Mouse (Mus musculus): ENCODE measurements around the gene Spty2d1.
"Not testable (repeated sequence)": the region's sequence is repeated elsewhere in the genome, so short reads cannot be mapped to it uniquely, and the experiment has no call there.

The Spty2d1 gene

DNA sequence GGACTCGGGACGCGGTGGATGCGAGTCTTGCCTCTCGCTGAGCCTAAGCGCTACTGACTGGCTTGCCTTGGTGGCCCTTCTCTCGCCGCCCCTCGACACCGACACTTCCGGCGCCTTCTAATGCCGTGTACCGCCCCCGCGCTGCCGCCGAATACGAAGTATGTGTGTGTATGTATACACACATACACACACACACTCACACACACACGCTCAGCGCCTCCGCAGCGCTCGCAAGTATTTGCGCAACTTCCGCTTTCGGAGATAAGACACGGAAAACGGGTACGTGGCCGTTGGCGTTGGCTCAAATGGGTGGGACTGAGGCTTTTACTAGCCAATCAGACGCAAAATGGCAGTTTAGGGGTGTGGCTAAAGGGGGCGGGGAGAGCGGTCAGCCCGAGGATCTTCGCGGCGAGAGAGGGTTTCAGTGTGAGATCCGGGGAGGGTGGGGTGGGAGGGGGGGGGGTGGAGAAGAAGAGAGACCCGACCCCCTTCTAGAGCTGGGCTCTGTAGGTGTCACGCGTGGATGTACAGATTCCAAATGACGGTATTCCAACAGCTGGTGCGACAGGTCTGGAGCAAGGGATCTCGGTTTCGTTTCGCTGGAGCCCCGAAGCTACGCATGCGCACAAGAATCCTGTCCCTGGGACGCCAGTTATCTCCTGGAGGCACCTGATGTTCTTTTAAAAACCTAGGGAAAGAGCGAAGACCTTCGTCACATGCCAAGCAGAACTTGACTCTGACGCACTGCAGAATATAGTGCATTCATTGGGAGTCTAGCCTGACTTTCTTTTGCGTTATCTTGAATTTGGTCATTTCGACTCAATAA is at the start of gene Spty2d1:
Spty2d1 (minus strand) TSS at position 244 of the 826 bp plus-strand sequence.
- in situ Hi-C loops (cut with MboI; ENCODE audit: unreplicated experiment in 2 of 2), result loop anchor here in 1 of 2 experiments (5.0 kb wide), 1 partner anchor 211 kb away; the partner anchor contains the start of genes Gtf2h1 and Hps5

DNA sequence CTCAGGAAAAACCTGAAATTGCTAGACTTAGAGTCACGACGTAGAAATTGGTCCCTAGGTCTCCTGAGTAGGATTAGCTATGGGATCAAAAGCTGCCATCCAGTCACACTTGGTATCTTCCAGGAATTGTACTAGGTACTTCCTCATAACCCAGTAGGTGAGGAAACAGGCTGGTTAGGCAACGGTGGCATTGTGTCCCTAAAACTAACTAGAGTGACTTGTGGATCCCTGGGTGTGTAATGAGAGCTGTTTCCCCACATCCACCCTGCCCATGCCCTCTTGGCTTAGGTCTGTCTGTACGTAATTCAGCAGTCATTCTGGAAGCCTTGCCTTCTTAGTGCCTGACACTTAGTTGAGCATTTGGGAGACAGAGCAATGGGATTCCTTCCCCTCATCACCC is 48.1 kb upstream of the Spty2d1 start:
- in situ Hi-C loops (cut with MboI; ENCODE audit: unreplicated experiment in 2 of 2), result no loop called here

DNA sequence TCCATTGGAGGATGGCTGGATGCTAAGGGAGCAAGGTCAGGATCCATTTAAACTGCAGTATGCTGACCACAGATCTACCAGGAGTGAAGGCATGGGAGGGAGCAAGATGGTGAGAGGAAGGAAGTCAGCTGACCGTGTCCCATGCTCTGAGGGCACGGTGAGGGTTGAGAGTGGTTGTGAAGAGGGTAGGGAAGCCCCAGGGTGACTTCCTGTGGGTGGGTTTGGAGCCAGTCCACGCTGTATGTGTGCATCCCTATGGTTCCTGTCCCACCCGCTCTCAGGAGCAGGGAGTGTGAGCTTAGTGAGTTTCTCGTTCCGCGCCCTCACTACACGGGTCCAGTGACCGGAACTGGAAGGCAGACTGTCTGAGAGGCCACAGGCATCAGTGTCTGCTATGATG is 47.5 kb upstream of the Spty2d1 start:
- in situ Hi-C loops (cut with MboI; ENCODE audit: unreplicated experiment in 2 of 2), result no loop called here

DNA sequence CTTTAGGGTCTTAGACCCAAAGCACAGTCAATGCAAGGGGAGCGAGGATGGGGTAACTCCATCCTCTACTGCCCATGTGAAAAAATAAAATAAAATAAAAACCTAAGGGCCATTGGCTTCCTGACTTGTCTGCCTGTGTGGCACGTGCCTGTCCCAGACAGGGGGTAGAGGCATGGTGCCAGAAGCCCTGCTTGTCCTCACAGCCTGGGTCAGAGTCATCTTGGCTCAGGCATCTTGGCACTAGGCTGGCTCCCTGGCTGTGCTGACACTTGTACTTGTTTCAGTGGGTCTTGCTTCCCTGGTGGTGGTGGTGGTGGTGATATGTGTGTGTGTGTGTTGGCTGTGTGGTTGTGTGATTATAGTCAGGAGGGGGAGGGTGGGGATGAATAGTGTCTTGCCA is 46.5 kb upstream of the Spty2d1 start:
- in situ Hi-C loops (cut with MboI; ENCODE audit: unreplicated experiment in 2 of 2), result no loop called here

DNA sequence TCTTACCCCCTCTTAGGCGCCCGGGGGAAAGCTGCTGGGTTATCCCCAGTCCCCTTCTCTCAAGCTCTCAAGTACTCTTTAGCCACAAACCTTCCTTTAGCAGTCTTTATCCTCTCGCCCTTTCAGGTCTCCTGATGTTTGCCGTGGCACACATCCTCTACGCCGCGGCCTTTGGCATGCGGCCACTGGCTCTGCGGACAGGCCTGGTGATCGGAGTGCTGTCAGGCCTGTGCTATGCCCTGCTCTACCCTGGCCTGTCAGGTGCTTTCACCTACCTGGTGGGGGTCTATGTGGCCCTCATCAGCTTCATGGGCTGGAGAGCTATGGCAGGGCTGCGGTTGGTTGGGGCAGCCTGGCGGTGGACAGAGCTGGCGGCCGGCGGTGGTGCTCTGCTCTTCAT is 45.1 kb upstream of the Spty2d1 start:
- in situ Hi-C loops (cut with MboI; ENCODE audit: unreplicated experiment in 2 of 2), result no loop called here

DNA sequence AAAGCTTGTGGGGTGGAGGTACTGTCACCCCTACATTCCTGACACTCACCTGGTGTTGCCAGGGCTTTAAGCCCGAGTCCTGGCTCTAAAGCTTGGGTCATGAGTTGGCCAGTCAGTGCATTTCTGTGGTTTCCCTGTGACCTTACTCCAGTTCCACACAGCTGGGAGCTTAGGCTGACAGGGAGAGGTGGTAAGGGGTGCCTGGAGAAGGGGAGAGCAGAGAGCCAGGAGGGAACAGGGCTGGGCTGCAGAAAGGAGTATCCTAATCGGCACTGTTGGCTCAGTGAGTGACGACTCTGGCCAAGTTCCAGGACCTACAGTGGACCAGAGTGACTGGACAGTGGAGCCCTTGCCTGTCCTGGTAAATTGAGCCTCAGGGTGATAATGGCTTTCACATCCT is 44.1 kb upstream of the Spty2d1 start:
- in situ Hi-C loops (cut with MboI; ENCODE audit: unreplicated experiment in 2 of 2), result no loop called here

DNA sequence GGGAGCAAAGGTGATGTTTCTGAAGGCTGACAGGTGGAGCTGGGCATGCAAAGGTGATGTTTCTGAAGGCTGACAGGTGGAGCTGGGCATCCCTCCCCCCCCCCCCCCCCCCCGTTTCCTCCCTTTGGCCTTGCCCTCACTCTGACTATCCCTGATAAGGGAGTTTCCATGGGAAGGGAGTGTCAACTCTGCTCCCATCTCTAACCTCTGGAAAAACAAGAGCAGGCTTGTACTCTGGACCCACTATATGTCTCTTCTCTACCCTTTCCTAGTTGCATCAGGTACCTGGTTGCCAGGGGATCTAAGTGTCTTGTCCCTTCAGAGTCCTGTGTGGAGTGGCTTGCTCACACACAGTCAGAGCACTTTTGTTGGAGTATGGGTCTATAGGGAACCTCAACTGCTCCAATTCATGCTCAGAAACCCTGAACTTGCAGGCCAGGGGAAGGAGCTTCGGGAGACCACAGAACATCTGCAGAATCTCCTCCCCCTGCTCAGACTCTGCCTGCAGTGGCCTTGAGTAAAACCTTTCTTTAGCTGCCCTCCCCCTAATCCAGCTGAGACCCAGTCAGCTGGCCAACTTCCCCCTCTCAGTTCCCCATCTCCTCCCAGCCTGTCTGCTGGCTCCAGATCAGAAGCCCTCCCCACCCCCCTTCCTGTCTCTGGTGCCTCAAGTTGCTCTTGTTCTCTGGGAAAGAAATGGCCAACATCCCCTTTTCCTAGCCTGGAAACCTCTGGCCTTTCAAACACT is 43.4 kb upstream of the Spty2d1 start:
- in situ Hi-C loops (cut with MboI; ENCODE audit: unreplicated experiment in 2 of 2), result no loop called here

DNA sequence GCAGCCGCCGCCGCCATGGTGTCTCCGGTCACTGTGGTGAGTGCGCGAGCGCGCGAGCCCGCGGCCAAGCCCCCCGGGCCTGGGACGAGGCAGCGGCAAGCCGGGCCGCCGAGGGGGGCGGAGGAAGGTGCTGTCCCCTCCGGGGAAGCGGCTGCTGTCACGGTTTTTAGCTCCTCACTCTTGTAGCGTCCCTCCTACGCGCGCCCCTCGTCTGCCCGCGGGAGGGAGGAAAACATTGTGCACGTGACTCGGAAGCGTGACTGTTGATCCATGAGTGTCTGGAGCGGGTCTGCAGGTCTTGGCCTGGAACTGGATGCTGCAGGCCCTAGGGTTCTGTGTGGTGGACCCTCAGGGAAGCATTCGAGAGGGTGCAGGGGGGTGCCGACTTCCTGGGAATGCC is 42.6 kb upstream of the Spty2d1 start:
- in situ Hi-C loops (cut with MboI; ENCODE audit: unreplicated experiment in 2 of 2), result no loop called here

DNA sequence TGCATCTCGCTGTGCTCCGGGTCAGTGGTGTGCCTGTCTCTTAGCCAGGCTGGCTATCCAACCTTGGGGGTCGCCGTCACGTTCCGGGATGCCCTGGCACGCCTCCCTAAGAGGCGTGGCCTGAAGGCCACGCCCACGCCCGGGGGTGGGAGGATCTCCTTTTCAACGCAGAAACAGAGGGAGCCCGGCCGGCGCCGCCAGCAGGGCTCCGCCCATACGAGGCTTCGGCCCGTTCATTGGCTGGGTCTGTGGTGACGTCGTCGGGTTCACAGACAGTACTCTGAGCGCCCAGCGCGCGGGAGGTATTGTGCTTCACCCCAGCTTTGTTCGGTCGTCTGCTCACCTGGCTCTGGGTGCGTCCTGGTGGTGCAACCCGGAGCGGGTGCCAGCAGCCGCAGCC is 42.2 kb upstream of the Spty2d1 start, which contains the start of gene Tmem86a:
Tmem86a (plus strand) TSS at position 236 of the 400 bp plus-strand sequence.
- in situ Hi-C loops (cut with MboI; ENCODE audit: unreplicated experiment in 2 of 2), result no loop called here

DNA sequence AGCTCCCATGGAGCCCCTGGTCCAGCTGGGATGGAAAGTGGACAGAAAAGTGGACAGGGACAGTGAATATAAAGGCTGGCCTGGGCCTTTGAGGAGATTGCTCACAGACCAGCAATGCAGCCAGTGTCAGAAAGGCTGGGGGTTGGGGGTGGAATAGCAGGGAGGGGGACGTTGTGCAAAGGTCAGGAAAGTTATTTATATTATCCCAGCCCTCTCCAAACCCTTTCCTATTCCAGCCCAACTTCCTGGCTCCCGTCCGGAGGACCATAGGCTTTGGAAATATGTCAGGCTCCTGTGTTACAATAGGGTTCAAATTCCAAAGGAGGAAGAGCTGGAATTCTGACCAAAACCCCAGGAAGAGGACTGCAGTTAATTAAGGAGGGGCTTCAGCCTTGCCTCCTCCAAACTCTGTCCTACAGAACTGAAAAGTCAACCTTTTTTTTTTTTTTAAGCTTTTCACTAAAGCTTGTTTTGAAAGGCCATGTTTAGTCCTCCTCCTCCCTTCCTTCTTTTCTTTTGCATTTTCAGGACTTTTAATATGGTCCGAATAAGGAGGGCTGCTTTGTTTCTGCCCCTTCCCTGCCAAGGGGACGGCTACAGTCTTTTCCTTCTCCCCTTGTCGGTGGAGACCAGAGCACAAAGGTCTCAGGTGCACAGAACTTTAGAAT is 34.7 kb upstream of the Spty2d1 start:
- in situ Hi-C loops (cut with MboI; ENCODE audit: unreplicated experiment in 2 of 2), result no loop called here

DNA sequence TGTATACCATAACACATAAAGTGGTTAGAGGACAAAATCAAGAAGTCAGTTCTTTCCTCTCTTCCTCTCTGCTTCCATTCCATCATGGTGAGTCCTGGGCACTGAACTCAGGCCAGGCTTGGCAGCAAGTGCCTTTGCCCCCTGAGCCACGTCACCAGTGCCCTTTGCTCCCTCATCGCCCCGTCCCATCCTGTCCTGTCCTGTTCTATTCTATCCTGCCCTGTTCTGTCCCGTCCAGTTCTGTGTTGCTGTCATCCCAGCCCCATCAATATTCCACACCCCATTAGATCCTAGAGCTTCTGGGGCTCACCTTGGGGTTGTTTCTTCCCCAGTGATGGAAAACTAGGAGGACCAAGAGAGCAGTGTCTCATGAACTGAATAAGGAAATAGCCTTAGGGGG is 33.9 kb upstream of the Spty2d1 start:
- in situ Hi-C loops (cut with MboI; ENCODE audit: unreplicated experiment in 2 of 2), result no loop called here

DNA sequence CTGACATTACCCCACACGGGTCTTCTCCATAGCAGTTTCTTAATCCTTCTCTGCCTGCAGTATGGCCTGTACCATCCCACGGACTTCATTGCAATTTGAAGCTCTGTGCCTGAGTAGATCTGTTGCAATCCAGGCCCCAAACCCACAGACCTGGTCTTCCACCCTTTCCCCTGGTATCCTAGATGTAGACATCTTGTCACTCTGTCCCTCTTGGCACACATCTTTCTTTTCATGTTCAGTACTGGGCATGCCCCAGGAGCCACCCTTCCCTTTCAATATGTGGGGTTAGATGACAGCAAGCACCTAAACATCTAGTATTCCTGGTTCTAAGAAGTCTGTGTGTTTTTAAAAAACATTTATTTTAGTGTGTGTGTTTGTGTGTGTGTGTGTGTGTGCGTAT is 33.5 kb upstream of the Spty2d1 start:
- in situ Hi-C loops (cut with MboI; ENCODE audit: unreplicated experiment in 2 of 2), result no loop called here

DNA sequence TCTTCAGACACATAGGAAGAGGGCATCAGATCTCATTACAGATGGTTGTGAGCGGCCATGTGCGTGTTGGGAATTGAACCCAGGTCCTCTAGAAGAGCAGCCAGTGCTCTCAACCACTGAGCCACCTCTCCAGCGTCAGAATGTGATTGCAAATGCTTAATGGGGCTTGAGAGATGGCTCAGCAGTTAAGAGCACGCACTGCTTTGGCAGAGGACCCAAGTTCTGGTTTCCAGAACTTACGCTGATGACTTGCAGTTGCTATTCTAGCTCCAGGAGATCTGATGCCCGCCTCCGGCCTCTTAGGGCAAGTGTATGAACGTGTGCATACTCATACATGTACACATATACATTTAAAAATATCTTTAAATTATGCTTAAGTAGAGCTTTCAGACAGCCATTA is 27.2 kb upstream of the Spty2d1 start:
- in situ Hi-C loops (cut with MboI; ENCODE audit: unreplicated experiment in 2 of 2), result no loop called here

DNA sequence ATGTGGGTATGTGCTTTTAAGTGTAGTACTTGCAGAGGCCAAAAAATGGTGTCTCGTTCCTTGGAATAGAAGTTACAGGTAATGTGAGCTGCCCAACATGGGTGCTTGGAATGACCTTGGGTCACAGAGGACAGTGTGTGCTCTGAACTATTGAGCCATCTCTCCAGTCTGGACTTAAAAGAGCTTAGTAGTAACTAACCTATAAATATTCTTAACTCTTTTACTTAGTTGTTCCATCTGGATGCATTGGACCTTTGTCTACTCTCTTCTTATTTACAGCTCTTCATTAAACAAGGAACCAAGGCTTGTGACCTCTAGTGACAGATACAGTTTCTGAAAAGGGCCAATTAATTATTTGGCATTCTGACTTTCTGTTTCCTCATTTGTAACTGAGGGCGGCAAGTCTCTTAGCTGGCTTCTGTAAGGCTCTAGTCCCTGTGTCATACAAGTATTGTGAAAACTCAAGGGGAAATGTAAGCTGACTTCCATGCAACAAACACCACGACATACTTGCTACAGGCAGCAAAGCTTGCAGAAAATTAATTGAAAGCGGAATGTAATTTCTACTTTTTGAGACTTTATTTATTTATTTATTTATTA is 26.7 kb upstream of the Spty2d1 start:
- in situ Hi-C loops (cut with MboI; ENCODE audit: unreplicated experiment in 2 of 2), result no loop called here

DNA sequence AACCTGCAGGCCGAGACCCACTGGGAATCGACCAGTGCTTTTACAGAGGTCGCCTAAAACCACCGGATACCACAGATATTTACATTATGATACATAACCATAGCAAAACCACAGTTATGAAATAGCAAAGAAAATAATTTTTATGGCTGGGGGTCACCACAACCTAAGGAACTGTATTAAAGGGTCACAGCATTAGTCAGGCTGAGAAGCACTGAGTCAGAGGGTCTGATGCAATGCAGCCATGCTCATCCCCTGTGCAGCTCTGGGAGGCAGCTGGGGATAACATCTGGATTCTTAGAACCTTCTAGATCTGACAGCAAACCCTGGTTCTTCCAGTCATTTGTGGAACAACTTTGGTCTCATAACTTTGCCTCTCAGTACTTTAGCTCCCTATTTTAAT is 23.2 kb upstream of the Spty2d1 start:
- in situ Hi-C loops (cut with MboI; ENCODE audit: unreplicated experiment in 2 of 2), result no loop called here

DNA sequence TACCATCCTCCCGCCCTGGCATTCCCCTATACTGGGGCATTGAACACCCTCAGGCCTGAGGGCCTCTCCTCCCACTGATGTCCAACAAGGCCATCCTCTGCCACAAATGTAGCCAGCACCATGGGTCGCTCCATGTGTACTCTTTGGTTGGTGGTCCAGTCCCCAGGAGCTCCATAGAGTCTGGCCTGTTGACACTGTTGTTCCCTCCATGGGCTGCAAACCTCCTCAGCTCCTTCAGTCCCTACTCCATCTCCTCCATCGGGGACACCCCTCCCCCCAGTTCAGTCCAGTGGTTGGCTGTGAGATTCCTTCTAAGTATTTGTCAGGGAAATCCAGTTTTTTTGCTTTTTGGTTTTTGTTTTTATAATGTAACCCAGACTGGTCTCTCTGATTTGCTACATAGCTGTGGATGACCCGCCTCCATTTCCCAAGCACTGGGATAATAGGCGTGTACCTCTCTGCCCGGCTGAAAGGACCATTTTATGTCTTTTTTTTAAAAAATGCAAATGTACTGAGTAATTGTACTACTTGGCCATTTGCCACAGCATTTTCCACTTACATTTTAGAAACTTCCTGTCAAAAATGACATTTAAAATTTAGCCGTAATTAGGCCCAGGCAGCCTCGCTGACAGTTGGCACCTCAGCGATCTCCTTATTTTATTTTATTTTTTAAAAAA is 22.4 kb upstream of the Spty2d1 start:
- in situ Hi-C loops (cut with MboI; ENCODE audit: unreplicated experiment in 2 of 2), result no loop called here

DNA sequence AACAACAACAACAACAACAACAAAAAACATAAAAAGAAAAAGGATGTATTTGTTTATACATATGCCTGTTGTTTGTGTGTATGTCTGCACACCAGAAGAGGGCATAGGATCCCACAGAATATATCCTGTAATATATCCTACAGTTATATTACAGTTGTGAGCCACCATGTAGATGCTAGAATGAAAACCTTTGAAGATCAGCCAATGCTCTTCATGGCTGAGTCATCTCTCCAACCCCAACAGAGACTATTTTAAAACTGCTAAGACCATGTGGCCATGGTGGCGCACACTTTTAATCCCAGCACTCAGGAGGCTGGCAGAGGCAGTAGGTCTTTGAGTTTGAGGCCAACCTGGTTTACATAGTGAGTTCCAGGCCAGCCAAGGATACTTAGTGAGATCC is 19.3 kb upstream of the Spty2d1 start:
- in situ Hi-C loops (cut with MboI; ENCODE audit: unreplicated experiment in 2 of 2), result no loop called here

DNA sequence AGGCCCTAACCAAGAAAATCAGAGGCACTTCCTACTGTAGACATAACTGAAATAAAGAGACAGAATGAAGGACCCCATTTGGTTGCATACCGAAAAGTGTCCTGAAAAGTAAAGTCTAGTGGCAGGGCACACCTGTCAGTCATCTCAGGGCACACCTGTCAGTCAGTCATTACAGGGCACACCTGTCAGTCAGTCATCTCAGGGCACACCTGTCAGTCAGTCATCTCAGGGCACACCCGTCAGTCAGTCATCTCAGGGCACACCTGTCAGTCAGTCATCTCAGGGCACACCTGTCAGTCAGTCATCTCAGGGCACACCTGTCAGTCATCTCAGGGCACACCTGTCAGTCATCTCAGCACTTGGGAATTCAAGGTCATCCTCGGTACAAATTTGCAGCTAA is 18.7 kb upstream of the Spty2d1 start:
- in situ Hi-C loops (cut with MboI; ENCODE audit: unreplicated experiment in 2 of 2), result not testable (repeated sequence)

DNA sequence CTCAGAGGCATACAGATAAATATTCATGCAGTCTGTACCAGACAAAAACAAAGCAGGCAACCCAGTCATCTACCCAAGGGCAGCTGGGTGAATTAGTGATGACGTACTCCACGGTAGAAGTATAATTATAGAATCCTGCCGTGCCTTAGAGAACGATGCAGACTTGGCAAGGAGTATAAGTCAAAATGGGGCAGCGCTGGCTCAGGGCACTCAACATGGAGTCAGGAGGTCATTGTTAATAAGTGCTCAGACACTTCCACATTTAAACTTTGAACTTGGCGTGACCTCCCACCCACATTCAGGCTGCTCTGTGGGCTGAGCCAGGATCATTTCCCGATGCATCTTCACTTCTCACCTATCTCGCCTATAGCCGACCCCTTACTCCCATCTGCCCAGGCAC is 17.2 kb upstream of the Spty2d1 start:
- in situ Hi-C loops (cut with MboI; ENCODE audit: unreplicated experiment in 2 of 2), result no loop called here

DNA sequence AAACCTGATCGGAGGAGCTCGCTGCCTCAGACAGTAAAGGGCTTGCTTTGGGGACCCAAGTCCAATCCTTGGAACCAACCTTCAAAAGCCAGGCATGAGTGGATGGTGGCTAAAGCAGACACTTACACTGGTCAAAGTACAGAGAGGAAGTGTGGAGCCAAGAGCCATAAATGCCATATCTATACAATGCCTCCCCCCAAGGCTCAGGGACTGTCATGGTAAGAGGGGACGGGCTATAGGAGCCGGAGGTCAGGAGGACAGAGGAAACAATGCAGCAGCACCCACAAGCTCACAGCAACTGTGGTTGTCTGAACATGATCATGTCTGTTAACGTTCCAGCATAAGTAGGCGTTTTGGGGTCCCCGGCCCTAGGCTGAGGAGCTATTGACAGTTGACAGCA is 16.2 kb upstream of the Spty2d1 start:
- in situ Hi-C loops (cut with MboI; ENCODE audit: unreplicated experiment in 2 of 2), result loop anchor here (5.0 kb wide), 3 partner anchors 53 to 123 kb away; no protein-coding TSS in a partner anchor

Data from v-Abl transformed pro-B cells (cell line).